Mouse (Mus musculus): Measurements from ENCODE around the gene Gm42420. TPM values are rescaled to one million over a fixed set of nuclear protein-coding genes. Genes with fewer than 3 reads are reported as not detected.

Gm42420 gene
- total RNA-seq, 1 experiment from 2014 or later = 2.3 TPM

DNA sequence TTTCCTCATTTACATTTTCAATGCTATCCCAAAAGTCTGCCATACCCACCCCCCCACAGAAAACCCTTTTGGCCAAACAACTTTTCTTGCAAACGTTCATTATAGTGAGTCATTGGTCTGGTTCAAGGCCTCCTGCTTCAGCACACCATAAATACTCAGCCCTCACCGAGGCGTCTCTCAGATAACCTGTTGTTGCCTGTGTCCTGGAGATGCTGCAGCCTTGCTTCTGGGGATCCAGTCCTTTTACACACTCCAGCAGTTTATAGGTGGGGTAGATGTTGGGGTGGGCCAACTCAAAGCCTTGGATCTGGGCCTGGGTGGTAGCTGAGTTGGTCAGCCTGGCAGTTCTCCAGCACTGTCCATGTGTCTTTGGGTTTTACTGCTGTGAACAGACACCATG, 15.1 kb upstream of the Gm42420 start:
- ATAC-seq (replicated peaks; ENCODE audit: low read depth, poor library complexity, severe bottlenecking) = no peak

DNA sequence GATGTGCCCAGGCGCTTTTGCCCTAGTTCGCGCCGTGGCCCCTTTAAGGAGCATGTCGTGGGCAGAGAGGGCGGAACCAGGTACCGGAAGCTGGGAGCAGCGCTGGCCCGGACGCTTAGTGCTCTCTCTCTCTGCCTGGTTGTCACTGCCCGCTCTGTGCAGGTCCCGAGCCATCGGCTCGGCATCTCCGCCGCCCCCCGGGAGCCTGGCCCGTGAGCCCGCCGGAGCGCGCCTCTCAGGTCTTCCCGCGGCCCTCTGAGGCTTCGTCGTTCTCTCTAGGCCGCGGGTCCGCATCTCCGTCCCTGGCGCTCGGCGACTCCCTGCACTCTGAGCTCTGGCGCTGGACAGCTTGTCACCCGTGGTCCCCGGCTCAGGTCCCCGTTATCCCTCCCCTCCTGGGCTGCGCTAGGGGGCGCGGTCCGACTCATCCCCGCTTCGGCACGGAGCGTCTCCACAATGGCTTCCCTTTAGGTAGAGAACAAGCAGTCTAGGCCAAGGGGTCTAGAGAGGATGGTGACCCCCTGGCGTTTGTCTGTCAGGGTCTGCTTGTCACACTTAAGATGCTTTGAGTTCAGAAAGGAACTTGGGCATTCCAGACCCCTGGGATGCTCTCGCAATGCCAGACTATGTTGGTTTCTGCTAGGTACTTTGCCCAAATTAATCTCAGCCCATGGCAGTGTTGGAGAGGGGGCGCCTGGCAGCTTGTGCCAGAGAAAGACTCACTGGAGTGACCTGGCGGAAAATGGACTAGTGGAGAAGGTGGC, 11.6 kb upstream of the Gm42420 start, which contains the start of gene Adck2:
Gene Adck2 (plus strand): TSS at position 83 of the 764 bp plus-strand sequence.
- ATAC-seq (replicated peaks; ENCODE audit: low read depth, poor library complexity, severe bottlenecking) = peak; percentile 97

DNA sequence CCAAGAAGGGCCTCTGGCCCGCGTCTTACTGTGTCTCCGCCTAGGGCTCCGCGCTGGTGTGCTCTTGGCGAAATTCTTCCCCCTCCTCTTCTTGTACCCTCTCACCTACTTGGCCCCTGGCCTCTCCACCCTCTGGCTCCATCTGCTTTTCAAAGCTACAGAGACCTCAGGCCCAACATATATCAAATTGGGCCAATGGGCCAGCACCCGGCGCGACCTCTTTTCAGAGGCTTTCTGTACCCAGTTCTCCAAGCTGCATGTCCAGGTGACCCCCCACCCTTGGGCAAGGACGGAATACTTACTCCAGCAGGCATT, 11.0 kb upstream of the Gm42420 start:
- no peak for ATAC-seq (replicated peaks; ENCODE audit: low read depth, poor library complexity, severe bottlenecking)

DNA sequence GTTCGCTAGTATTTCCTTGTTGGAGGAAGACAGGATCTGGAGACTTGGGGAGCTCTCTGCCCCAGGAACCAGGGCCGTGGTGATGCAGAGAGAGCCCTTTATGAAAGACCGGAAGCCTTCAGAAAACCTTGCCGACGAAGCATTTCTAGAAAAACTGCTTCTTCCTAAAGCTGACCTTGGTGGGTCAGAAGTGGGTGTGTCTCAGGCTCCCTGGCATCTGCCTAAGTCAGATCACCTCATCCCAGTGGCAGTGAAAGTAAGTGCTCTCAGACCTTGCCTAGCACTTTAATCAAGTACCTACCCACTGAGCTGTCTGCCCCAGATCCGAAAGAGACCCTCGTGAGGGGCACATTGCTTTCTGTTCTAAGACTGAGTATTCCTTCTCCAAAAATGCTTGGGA, 10.6 kb upstream of the Gm42420 start:
- no peak for ATAC-seq (replicated peaks; ENCODE audit: low read depth, poor library complexity, severe bottlenecking)

GRCm38 (mm10) chr6:39579552-39579951, 6.0 kb upstream of the Gm42420 start:
- ATAC-seq (replicated peaks; ENCODE audit: low read depth, poor library complexity, severe bottlenecking) = no peak

- no peak for ATAC-seq (replicated peaks; ENCODE audit: low read depth, poor library complexity, severe bottlenecking)
These were observed 5.0 kb upstream of the Gm42420 start for GRCm38 (mm10) chr6:39580558-39580957.

DNA sequence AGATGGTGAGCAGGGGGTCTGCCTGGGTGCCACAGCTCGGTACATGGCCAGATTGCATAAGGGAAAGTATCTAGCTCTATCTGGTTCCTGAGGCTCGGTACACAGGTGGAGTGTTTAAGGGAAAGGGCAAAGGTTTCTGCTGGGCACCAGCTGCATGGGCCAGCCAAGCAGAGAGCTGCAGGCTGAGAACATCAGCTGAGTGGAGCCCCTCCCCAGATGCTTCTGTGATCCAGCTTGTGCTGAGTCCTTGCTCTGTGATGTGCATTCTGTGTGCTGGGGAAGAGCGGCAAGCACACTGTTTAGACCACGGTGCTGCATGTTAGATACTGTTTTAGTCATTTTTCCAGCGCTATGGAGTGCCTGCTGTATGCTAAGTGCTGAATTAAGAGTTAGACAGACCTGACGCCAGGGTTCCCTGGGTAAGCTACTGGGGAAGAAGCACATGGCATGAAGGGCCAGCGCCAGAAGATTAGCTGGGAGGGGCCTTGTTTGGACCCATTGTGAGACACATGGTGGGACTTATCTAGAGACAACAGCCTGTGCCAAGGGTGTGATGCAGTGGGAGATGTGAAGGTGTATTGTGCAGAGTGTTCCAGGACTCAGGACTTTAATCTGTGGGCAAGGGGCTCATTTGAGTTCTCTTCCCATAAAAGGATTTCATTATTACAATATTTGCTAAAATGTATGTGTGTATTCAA, 4.3 kb upstream of the Gm42420 start:
- peak; percentile 39; the same call in 1 of the 2 replicates for ATAC-seq (replicated peaks; ENCODE audit: low read depth, poor library complexity, severe bottlenecking)

DNA sequence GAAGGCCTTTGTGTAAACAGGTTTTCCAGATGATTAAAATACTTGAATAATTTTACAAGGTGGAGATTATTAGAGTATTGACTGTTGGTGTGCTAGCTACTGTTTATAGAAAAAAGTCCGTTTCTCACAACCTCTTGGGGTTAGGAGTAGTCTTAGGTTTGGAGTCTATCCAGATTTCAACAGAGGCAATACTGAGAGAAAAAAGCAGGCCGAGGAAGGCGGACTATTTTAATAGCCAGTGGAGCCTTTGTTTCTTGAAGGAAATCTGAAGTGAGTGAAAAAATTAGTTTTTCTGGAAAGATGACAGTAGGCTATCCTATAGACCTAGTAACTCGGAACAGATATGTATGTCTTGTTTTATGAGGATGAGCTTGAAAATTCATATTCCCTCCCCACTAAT, 5.9 kb downstream of the Gm42420 start:
- ATAC-seq (replicated peaks; ENCODE audit: low read depth, poor library complexity, severe bottlenecking) = no peak

DNA sequence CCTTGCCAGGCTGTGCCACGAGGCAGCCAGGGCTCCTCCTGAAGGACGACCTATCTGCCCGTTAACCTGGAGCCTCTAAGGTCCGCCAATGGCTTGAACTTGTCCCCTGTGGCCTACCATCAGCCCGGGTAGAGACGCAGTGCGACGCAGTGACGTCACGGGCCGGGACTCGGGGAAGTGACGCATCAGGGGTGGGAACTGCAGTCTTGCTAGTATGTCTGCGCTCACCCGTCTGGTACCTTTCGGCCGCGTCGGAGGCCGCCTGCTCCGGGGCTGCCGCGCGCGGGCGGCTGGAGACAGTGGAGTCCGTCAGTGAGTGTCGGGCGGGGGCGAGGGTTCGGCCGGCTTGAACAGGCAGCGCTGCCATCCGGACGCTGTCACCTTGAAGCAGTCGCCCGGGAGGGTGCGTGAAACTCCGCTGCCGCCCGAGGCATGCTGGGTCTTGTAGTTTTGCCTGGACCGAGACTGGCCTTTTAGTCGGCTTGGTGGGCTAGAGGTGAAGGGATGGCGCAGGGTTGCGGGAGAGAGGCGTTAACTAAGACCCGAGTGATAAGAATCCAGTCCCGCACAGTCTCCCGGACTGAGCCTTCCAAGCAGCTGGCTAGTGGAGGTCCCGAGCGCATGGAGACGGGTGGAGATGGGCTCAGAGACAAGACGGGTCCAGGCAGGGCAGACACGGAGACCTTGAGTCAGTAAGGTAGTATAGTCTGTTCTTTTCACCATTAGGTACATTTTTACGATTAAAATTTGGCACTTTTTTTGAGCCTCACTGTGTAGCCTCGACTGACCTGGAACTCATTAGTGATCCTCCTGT, 7.1 kb downstream of the Gm42420 start, which contains the start of gene Ndufb2:
Gene Ndufb2 (plus strand): TSS at position 174 of the 814 bp plus-strand sequence.
- ATAC-seq (replicated peaks; ENCODE audit: low read depth, poor library complexity, severe bottlenecking) = peak; percentile 99

DNA sequence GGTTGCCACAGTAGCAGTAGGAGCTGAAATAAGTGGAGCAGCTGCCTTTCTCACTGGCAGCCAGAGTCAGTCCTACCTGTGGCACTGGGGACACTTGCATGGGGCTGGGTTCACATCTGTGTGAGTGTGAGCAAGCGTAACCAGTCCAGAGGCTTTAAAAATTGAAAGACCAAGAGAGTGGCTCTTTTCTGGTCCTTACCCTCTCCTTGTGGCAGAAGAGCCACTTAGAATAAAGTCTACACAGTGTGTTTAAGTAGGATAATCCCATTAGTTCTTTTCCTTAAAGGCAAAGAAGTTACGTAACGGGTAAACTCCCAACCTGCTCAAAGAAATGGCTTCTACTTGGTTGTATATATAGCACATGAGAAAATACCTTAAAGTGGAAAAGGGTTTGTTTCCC, 15.3 kb downstream of the Gm42420 start:
- ATAC-seq (replicated peaks; ENCODE audit: low read depth, poor library complexity, severe bottlenecking) = no peak

GRCm38 (mm10) chr6:39601828-39602227, 16.3 kb downstream of the Gm42420 start:
- peak; percentile 58 for ATAC-seq (replicated peaks; ENCODE audit: low read depth, poor library complexity, severe bottlenecking)

DNA sequence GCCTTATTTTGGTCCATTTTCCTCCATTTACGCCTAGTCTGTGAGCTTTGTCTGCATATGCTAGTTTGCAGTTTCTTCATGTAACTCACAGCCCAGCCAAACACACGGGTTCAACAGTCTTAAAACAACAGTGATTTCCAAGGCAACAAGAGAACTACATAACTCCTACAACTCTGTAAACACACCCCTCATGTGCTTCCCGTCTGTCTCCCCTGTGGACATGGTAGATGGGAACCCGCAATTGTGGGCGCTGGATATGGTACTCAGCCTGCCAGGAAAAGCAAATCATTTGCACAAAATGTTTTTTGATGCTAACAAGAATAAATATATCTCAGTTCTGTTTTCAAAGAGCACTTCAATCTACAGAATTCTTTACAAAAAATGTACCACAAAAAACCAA, 19.0 kb downstream of the Gm42420 start:
- no peak for ATAC-seq (replicated peaks; ENCODE audit: low read depth, poor library complexity, severe bottlenecking)

GRCm38 (mm10) chr6:39606056-39606455, 20.5 kb downstream of the Gm42420 start:
- no peak for ATAC-seq (replicated peaks; ENCODE audit: low read depth, poor library complexity, severe bottlenecking)

GRCm38 (mm10) chr6:39606862-39607261, 21.3 kb downstream of the Gm42420 start:
- ATAC-seq (replicated peaks; ENCODE audit: low read depth, poor library complexity, severe bottlenecking) = 0 out of 2 replicates have a peak, but pooled peaks have one; percentile 32

DNA sequence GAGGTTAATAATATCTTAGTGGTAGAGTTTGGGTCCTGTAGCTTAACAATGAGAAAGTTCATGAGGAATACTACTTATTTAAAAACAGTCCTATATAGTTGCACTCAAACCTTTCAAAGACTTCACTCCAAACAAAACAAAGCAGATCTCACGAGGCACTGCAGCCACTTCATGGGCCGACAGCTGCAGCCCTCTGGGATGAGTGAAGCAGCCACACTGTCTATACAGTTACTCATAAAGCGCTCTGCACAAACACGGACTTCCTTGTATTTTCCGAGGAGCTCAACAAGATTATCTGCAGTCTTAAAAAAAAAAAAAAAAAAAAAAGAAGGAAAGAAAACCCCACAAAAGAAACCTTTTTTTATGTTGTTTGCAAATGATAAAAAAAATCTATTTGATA, 21.8 kb downstream of the Gm42420 start:
- no peak for ATAC-seq (replicated peaks; ENCODE audit: low read depth, poor library complexity, severe bottlenecking)

DNA sequence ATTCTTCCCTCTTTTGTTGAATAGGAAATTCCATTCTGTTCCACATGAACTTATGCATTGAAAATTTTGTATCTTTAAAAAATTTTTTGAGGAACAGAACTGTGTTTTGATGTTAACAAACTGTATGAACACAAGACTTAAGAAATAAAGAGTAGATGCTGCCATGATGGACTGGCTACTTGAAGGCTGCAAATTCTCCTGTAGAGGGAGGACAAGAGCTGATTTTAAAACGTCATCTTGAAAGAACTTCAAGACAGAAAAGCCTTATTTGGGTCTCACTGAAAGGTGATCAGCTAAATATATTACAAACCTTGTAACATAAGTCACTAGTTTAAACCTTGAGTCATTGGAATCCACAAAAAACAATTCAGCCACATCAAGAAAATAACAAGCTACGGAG, 24.7 kb downstream of the Gm42420 start:
- ATAC-seq (replicated peaks; ENCODE audit: low read depth, poor library complexity, severe bottlenecking) = no peak

DNA sequence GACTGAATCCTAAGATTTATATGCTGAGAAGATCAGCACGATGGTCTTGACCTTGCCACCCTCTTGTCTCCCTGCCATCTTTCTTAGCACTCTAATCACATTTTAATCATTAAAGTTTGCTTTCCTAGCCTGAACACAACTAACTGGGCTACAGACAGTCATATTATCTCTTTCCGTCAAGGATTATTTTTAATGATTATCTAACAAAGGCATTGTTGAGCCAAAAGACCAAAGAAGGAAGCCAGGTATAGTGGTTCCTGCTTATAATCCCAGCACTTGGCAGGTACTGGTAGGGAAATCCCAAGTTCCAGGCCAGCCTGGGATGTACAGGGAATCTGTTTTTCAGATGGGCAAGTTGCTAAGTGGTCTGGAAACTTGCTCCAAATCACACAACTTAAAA, 25.7 kb downstream of the Gm42420 start:
- ATAC-seq (replicated peaks; ENCODE audit: low read depth, poor library complexity, severe bottlenecking) = no peak
